Mouse (Mus musculus) olfactory bulb, adult 2 months (tissue): ENCODE data around the gene Gpd1.

Source experiments
- CTCF ChIP-seq: fragments of 200-500 bp; IDR thresholded peaks from 2 replicates; pipeline ENCODE4 v1.5.1; 2012; ENCODE audit warnings: low read depth, mild to moderate bottlenecking, low read length, moderate library complexity; ENCODE audit not compliant: insufficient read depth
- POLR2A ChIP-seq: fragments of 200-500 bp; IDR thresholded peaks from 2 replicates; pipeline ENCODE4 v1.6.1; 2012; ENCODE audit warnings: mild to moderate bottlenecking, low read depth, low read length, moderate library complexity; ENCODE audit not compliant: insufficient read depth

GRCm38 (mm10) chr15:99671783-99672182 is 45.5 kb upstream of the Gpd1 start:
- TF ChIP-seq POLR2A (no peak), CTCF (no peak)
